Mouse (Mus musculus): Measurements from ENCODE around the gene Gm10401.

DNA sequence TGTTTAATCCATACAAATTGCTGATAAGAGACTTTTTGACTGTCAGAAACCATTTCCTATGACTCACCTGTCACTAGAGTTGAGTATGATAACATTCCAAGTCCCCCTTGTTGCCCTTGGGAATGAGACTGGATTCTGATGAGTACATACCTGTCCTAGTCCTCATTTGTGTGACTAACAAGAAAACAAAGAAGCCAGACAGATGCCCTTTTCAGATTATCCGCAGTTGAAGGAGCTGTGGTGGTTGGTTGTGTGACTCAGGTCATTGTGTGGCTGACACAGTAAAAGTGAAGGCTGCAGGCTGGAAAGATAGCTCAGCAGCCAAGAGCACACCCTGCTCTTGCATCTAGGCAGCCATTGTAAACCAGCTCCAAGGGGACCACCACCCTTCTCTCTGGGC is 35.5 kb downstream of the Gm10401 start:
- TF ChIP-seq CHD2 (IDR thresholded peaks at IDR 0.05; ENCODE audit: low read depth, low read length), result no peak
- no peak for TF ChIP-seq ZC3H11A (IDR thresholded peaks at IDR 0.05; ENCODE audit: borderline replicate concordance, low read depth, low read length)
- TF ChIP-seq HCFC1 (IDR thresholded peaks at IDR 0.05; ENCODE audit: borderline replicate concordance, insufficient read depth, low read length), result no peak

All from ES-E14 (cell line).